In the genomic region with DNA sequence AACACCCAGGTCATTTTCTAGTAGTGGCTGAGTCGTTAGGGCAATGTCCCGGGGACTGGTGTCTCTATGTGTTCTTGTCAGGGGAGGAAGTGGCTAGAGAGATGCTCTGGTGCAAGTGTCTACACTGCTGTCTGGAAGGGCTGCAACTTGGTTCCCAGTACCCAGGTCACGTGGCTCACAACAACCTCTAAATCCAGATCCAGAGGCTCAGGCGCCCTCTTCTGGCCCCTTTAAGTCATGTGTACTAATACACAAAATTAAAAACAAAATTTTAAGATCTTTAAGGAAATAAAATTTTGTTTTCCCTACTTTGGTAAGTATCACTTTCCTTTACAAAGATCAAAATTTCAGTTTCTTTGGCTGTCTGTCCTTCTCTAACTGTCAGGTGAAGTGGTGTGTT, we compare ENCODE assay signal across 23 mouse cellular contexts.
DNase-seq lines count a peak whose midpoint lies in the region; ATAC-seq and TF ChIP-seq lines count a peak whose summit lies in the region.
"Had no signal": no experiment of that assay in that cellular context is flagged by ENCODE, and none has a peak within 500 bp of the region (broad histone marks: within the 10 kb centered on the region; RNA-seq: fewer than 3 reads in every experiment).

No protein-coding gene starts in this region.

- TF ChIP-seq POLR2A in heart, adult 2 months (IDR thresholded peaks at IDR 0.05; ENCODE audit: insufficient read depth, low read depth, low read length), result no peak

- no peak for ATAC-seq in lung, embryonic 14.5 days (ENCODE audit: insufficient read depth)
- no peak for ATAC-seq in midbrain, postnatal 0 days (ENCODE audit: low FRiP score)
- ATAC-seq: CD4-positive, CD25-positive, alpha-beta regulatory T cell, adult 4 months; forebrain, embryonic 14.5 days; hindbrain, postnatal 0 days; intestine, embryonic 15.5 days had no signal

- intact Hi-C loops in heart, adult 2 months (cut with DNase I), result loop anchor here (10.0 kb wide), 1 partner anchor 162 kb away; no protein-coding TSS in a partner anchor
- intact Hi-C loops in heart, postnatal 14 days (cut with DNase I), result no loop called here

- WGBS in heart, adult 2 months, result 91% methylated on average over 4 of the region's 4 CpGs
- WGBS in lung, embryonic 14.5 days, result 88% methylated on average over 4 of the region's 4 CpGs
- WGBS in midbrain, postnatal 0 days, result 93% methylated on average over 4 of the region's 4 CpGs

- TF ChIP-seq EP300 in heart, adult 2 months (IDR thresholded peaks at IDR 0.05; ENCODE audit: insufficient read depth, low read depth, low read length), result no peak

- H3K79me2 ChIP-seq in heart, adult 2 months (replicated peaks; ENCODE audit: control insufficient read depth, insufficient read depth, low read length), result no peaks in the 10 kb centered on the region

- TF ChIP-seq CTCF in heart, adult 2 months (IDR thresholded peaks at IDR 0.05), result peak; percentile 35
- 0 out of 2 replicates have a peak, but pooled peaks have one; percentile 7 for TF ChIP-seq CTCF in lung, embryonic 14.5 days (IDR thresholded peaks at IDR 0.05; ENCODE audit: low read depth)
- no peak for TF ChIP-seq CTCF in midbrain, postnatal 0 days (IDR thresholded peaks at IDR 0.05)

- H3K4me2 ChIP-seq in lung, embryonic 14.5 days, result no peak overlapping the region
- H3K4me2 ChIP-seq in midbrain, postnatal 0 days (ENCODE audit: low read depth, low read length, poor library complexity, severe bottlenecking), result no peak overlapping the region
- H3K4me2 ChIP-seq: embryonic facial prominence, embryonic 12.5 days; intestine, embryonic 15.5 days; liver, embryonic 15.5 days; midbrain, embryonic 12.5 days had no signal

- H3K4me3 ChIP-seq in heart, adult 2 months, result no peak overlapping the region
- no peak overlapping the region for H3K4me3 ChIP-seq in lung, embryonic 14.5 days (ENCODE audit: low read depth, low read length)
- H3K4me3 ChIP-seq in midbrain, postnatal 0 days (ENCODE audit: low read depth, low read length), result no peak overlapping the region
- H3K4me3 ChIP-seq: embryonic facial prominence, embryonic 12.5 days; intestine, embryonic 15.5 days; liver, embryonic 15.5 days; megakaryocyte, embryonic 14.5 days; midbrain, embryonic 12.5 days had no signal

- H3K36me3 ChIP-seq in heart, adult 2 months (ENCODE audit: control insufficient read depth, insufficient read depth, low read length), result no peaks in the 10 kb centered on the region
- H3K36me3 ChIP-seq in lung, embryonic 14.5 days (ENCODE audit: insufficient read depth), result no peaks in the 10 kb centered on the region
- no peaks in the 10 kb centered on the region for H3K36me3 ChIP-seq in midbrain, postnatal 0 days (ENCODE audit: insufficient read depth, low read length)
- H3K36me3 ChIP-seq: embryonic facial prominence, embryonic 12.5 days; intestine, embryonic 15.5 days; liver, embryonic 15.5 days; midbrain, embryonic 12.5 days had no signal

- no peak overlapping the region for H3K9ac ChIP-seq in heart, adult 2 months (ENCODE audit: low read depth, low read length)
- no peak overlapping the region for H3K9ac ChIP-seq in lung, embryonic 14.5 days
- H3K9ac ChIP-seq in midbrain, postnatal 0 days (replicated peaks; ENCODE audit: low read length, poor library complexity, severe bottlenecking), result no peak overlapping the region
- H3K9ac ChIP-seq: embryonic facial prominence, embryonic 12.5 days; intestine, embryonic 15.5 days; liver, embryonic 15.5 days; midbrain, embryonic 12.5 days had no signal

- no peaks in the 10 kb centered on the region for H3K27me3 ChIP-seq in heart, adult 2 months (ENCODE audit: control insufficient read depth, insufficient read depth, low read length)
- no peaks in the 10 kb centered on the region for H3K27me3 ChIP-seq in lung, embryonic 14.5 days (ENCODE audit: insufficient read depth, low read length)
- no peaks in the 10 kb centered on the region for H3K27me3 ChIP-seq in midbrain, postnatal 0 days (ENCODE audit: insufficient read depth, low read length)
- H3K27me3 ChIP-seq: embryonic facial prominence, embryonic 12.5 days; intestine, embryonic 15.5 days; liver, embryonic 15.5 days; megakaryocyte, embryonic 14.5 days; midbrain, embryonic 12.5 days had no signal

- DNase-seq in heart, adult 2 months, result no peak
- DNase-seq in heart, postnatal 14 days, result no peak
- DNase-seq in lung, embryonic 14.5 days, result no peak
- no peak for DNase-seq in lung, postnatal 36 days
- DNase-seq in MEL-GATA-1-ER (ENCODE audit: extremely low read depth, low read depth), result peak; percentile 2
- DNase-seq in frontal cortex, postnatal 10 days (ENCODE audit: low spot score in 2 of 2), result no peak
- no peak for DNase-seq in left cerebral cortex, adult 9 months (ENCODE audit: low spot score in 2 of 2)
- DNase-seq in midbrain, postnatal 0 days (ENCODE audit: low spot score), result no peak
- DNase-seq: adrenal gland, postnatal 10 days; cerebellum, adult 11 months; cerebellum, adult 9-10 months; embryo, embryonic 11 days; kidney, postnatal 25 days; left cerebral cortex, postnatal 4 days; lung, postnatal 4 days had no signal

- H3K4me1 ChIP-seq in heart, adult 2 months (ENCODE audit: control insufficient read depth, insufficient read depth, low read length), result no peaks in the 10 kb centered on the region
- H3K4me1 ChIP-seq in lung, embryonic 14.5 days (ENCODE audit: insufficient read depth), result 0 out of 2 replicates have a peak, but pooled peaks cover 2% of the 10 kb centered on the region
- no peaks in the 10 kb centered on the region for H3K4me1 ChIP-seq in midbrain, postnatal 0 days (ENCODE audit: insufficient read depth, low read length)
- H3K4me1 ChIP-seq: intestine, embryonic 15.5 days had no signal

- H3K27ac ChIP-seq in heart, adult 2 months, result no peak overlapping the region
- H3K27ac ChIP-seq in lung, embryonic 14.5 days (ENCODE audit: low read depth), result no peak overlapping the region
- no peak overlapping the region for H3K27ac ChIP-seq in midbrain, postnatal 0 days (ENCODE audit: low read depth, low read length)
- H3K27ac ChIP-seq: embryonic facial prominence, embryonic 12.5 days; hindbrain, postnatal 0 days; intestine, embryonic 15.5 days; liver, embryonic 15.5 days; midbrain, embryonic 12.5 days had no signal

- H3K9me3 ChIP-seq in lung, embryonic 14.5 days (ENCODE audit: low read depth, low read length), result no peaks in the 10 kb centered on the region
- H3K9me3 ChIP-seq in midbrain, postnatal 0 days (ENCODE audit: low read length), result no peaks in the 10 kb centered on the region
- H3K9me3 ChIP-seq: embryonic facial prominence, embryonic 12.5 days; intestine, embryonic 15.5 days; liver, embryonic 15.5 days; midbrain, embryonic 12.5 days had no signal
